Mouse (Mus musculus): ENCODE measurements around the gene Spata5.

Spata5 gene

DNA sequence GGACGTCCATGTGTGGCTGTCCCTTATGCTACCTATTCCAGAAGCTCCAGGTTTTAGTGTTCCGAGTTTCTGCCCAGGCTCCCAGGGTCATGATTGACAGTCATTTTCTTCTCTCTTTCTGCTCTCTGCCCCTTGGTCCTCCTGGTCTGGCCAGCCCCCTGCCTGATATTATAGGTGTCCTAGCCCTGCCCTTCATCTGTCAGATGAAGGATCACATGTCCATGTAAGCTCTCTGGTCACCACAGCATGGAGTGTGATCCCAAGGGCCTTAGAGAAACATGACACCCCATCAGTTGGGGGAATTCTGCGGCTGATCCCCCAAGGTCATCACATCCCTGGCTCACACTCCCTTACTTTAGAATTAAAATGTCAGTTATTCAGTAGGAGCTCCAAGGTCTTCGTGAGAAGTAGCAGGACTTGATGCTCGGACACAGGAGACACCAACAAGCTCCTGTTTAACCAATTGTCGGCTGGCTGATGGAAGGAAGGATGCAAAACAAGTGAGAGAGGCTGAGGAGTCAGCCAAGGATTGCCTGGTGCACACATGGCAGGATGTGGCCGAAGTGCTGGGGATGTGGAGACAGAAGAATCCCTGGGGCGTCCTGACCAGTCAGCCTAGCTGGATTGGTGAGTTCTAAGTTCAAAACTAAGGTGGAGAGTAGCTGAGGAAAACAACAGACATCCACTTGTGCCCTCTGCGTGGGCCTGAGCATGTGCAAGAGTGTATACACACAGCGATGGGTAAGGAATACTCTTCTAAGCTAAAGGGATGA is 195.4 kb downstream of the Spata5 start:
- DNase-seq (ENCODE audit: low spot score): no peak

DNA sequence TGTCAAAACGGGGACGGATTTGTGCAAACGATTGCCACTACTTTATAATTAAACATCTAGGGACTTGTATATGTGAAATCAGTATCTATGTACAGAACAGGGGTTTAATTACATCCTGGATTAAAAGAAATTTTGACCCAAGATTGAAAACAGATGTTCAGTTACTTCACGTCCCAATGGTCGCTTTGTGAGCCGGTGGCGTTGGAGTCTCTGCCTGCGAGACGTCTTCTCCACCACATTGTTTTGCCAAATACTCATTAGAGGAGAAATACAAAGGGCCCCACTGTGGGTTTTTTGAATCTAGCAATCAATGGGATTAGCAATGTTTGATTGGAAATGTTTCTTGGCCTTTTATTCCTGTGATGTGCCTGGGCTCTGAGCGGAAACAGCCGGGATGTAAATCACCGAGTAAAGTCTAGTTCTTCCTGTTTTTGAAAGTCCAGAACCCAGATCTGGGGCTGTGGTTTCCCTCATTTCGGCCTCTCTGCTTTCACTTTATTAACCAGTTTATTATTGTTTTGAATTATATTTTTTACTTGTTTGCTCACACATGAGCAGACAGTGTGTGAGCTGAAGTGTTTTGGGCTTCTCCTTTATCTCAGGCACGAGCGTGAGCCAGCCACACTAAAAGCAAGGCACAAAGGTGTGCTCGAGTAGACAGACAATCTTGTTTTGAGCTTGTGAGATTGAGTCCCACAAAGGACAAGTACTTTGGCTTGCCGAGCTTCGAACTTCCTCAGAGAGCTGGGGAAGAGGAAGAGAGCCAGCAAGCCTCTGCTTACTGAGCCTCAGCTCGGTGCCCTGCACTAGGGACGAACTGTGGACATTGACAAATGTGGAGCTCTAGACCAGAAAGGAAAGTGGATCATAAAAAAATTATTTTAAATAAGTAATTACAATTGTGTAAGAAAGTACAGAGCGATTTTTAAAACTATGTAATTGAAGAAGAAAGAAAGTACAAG is 197.2 kb downstream of the Spata5 start:
- no peak for DNase-seq (ENCODE audit: low spot score)
